In genomic region chr11:56812121-56812520, GRCm38 (mm10) we compare ENCODE assay signal across 14 mouse cellular contexts.
DNase-seq lines count a peak whose midpoint lies in the region; TF ChIP-seq lines count a peak whose summit lies in the region.
"Had no signal": no experiment of that assay in that cellular context is flagged by ENCODE, and none has a peak within 500 bp of the region (broad histone marks: within the 10 kb centered on the region; RNA-seq: fewer than 3 reads in every experiment).

No protein-coding gene starts in this region.

- DNase-seq in heart, postnatal 10 days = peak; percentile 6 to 23
- DNase-seq in heart, adult 2 months = no peak
- peak; percentile 1 for DNase-seq in lung, postnatal 14 days
- no peak for DNase-seq in lung, adult 2 months
- DNase-seq in embryo, embryonic 10.5 days (ENCODE audit: low spot score) = peak; percentile 73
- DNase-seq in retina, postnatal 1 day = peak; percentile 29
- DNase-seq in ovary, adult 18-20 months (ENCODE audit: low spot score) = no peak
- no peak for DNase-seq in T-cell, adult 2 months (ENCODE audit: low spot score)
- DNase-seq: cerebellum, postnatal 25 days; layer of hippocampus, adult 9-11 months had no signal

- WGBS in heart, adult 2 months = 46% methylated on average over 4 of the region's 4 CpGs
- 45% methylated on average over 4 of the region's 4 CpGs for WGBS in lung, adult 2 months

- no peak for TF ChIP-seq POLR2A in heart, adult 2 months (IDR thresholded peaks at IDR 0.05; ENCODE audit: insufficient read depth, low read depth, low read length)
- TF ChIP-seq POLR2A in lung, adult 2 months (IDR thresholded peaks at IDR 0.05; ENCODE audit: borderline replicate concordance, extremely low read depth, low read depth, low read length) = no peak

- no peak overlapping the region for H3K9ac ChIP-seq in heart, adult 2 months (ENCODE audit: low read depth, low read length)
- H3K9ac ChIP-seq: liver, embryonic 15.5 days; stomach, embryonic 15.5 days had no signal

- no peaks in the 10 kb centered on the region for H3K27me3 ChIP-seq in heart, adult 2 months (ENCODE audit: control insufficient read depth, insufficient read depth, low read length)
- H3K27me3 ChIP-seq: CH12.LX; liver, embryonic 15.5 days; stomach, embryonic 15.5 days had no signal

- TF ChIP-seq CTCF in heart, adult 2 months (IDR thresholded peaks at IDR 0.05) = no peak
- TF ChIP-seq CTCF in lung, adult 2 months (IDR thresholded peaks at IDR 0.05; ENCODE audit: insufficient read depth, low read length) = no peak

- no peaks in the 10 kb centered on the region for H3K4me1 ChIP-seq in heart, adult 2 months (ENCODE audit: control insufficient read depth, insufficient read depth, low read length)
- no peaks in the 10 kb centered on the region for H3K4me1 ChIP-seq in lung, adult 2 months (ENCODE audit: control insufficient read depth, insufficient read depth, low read length)
- H3K4me1 ChIP-seq: heart, embryonic 10.5 days; liver, embryonic 15.5 days; stomach, embryonic 15.5 days had no signal

- H3K4me3 ChIP-seq in heart, adult 2 months = no peak overlapping the region
- H3K4me3 ChIP-seq in lung, adult 2 months (replicated peaks; ENCODE audit: extremely low read depth, low read depth, low read length) = no peak overlapping the region
- H3K4me3 ChIP-seq: heart, embryonic 10.5 days; liver, embryonic 15.5 days; stomach, embryonic 15.5 days had no signal

- H3K79me2 ChIP-seq in heart, adult 2 months (replicated peaks; ENCODE audit: control insufficient read depth, insufficient read depth, low read length) = no peaks in the 10 kb centered on the region

- no peak for TF ChIP-seq EP300 in heart, adult 2 months (IDR thresholded peaks at IDR 0.05; ENCODE audit: insufficient read depth, low read depth, low read length)

- H3K36me3 ChIP-seq in heart, adult 2 months (ENCODE audit: control insufficient read depth, insufficient read depth, low read length) = no peaks in the 10 kb centered on the region
- H3K36me3 ChIP-seq: heart, embryonic 10.5 days; liver, embryonic 15.5 days; stomach, embryonic 15.5 days had no signal

- intact Hi-C loops in heart, postnatal 10 days (cut with DNase I) = no loop called here
- intact Hi-C loops in heart, adult 2 months (cut with DNase I) = no loop called here

- no peak overlapping the region for H3K27ac ChIP-seq in heart, adult 2 months
- H3K27ac ChIP-seq: heart, embryonic 10.5 days; liver, embryonic 15.5 days; stomach, embryonic 15.5 days had no signal

Comparison
In these comparisons a context has a peak if more than half of its experiments do, and no peak if none do; other contexts are left out.
1. DNase-seq: peak in heart, postnatal 10 days (2 of 2), lung, postnatal 14 days (single experiment), embryo, embryonic 10.5 days (single experiment) and retina, postnatal 1 day (single experiment); none in heart, adult 2 months (0 of 2), lung, adult 2 months (single experiment), ovary, adult 18-20 months (single experiment) and T-cell, adult 2 months (single experiment).